Mouse (Mus musculus) lung, postnatal 0 days (tissue): ENCODE results near the gene Ppp4r3b. TPM values are rescaled to one million over a fixed set of nuclear protein-coding genes. Genes with fewer than 3 reads are reported as not detected.

Source experiments
- ATAC-seq: fragments of 200-750 bp; cut with Nextera tagmentation; 2 replicates; pipeline ENCODE4 v1.8.0; 2017; ENCODE audit warnings: moderate library complexity
- DNase-seq: peaks from one replicate; pipeline ENCODE4 v3.0.0-alpha.2; 2016; ENCODE audit warnings: low spot score
- H3K27ac ChIP-seq: fragments of 300-500 bp; sonication (generic); 2 replicates; pipeline ENCODE4 v1.5.1; 2014; ENCODE audit warnings: antibody characterized with exemption, mild to moderate bottlenecking, low read length, mixed read lengths
- H3K27me3 ChIP-seq: fragments of 300-500 bp; sonication (generic); replicated peaks from 2 replicates; pipeline ENCODE4 v1.6.1; 2014; ENCODE audit warnings: low read length, mixed read lengths; ENCODE audit not compliant: insufficient read depth
- H3K36me3 ChIP-seq: fragments of 300-500 bp; sonication (generic); 2 replicates; pipeline ENCODE4 v1.6.1; 2014; ENCODE audit warnings: low read length, mixed read lengths; ENCODE audit not compliant: insufficient read depth
- H3K4me1 ChIP-seq: fragments of 300-500 bp; sonication (generic); 2 replicates; pipeline ENCODE4 v1.6.1; 2014; ENCODE audit warnings: antibody characterized with exemption, low read depth, low read length, mixed read lengths; ENCODE audit not compliant: insufficient read depth
- H3K4me2 ChIP-seq: fragments of 300-500 bp; sonication (generic); replicated peaks from 2 replicates; pipeline ENCODE4 v1.6.1; 2014; ENCODE audit warnings: low read depth, mild to moderate bottlenecking, low read length, moderate library complexity, mixed read lengths
- H3K4me3 ChIP-seq: fragments of 300-500 bp; sonication (generic); 2 replicates; pipeline ENCODE4 v1.5.1; 2014; ENCODE audit warnings: low read depth, low read length
- H3K9ac ChIP-seq: fragments of 300-500 bp; sonication (generic); replicated peaks from 2 replicates; pipeline ENCODE4 v1.6.1; 2014; ENCODE audit warnings: low read depth, mild to moderate bottlenecking
- H3K9me3 ChIP-seq: fragments of 300-500 bp; sonication (generic); 2 replicates; pipeline ENCODE4 v1.6.1; 2016; ENCODE audit warnings: low read length, mixed read lengths
- CTCF ChIP-seq: IDR thresholded peaks from 2 replicates; pipeline ENCODE4 v1.5.1; 2016; ENCODE audit warnings: antibody characterized with exemption, mild to moderate bottlenecking
- EP300 ChIP-seq: IDR thresholded peaks from 2 replicates; pipeline ENCODE4 v1.6.1; 2016; ENCODE audit warnings: antibody characterized with exemption, mild to moderate bottlenecking, control low read depth
- WGBS: fragments of 180-500 bp; shearing (Covaris S2); extraction: QIAGEN DNeasy Blood & Tissue Kit; methylation state at CpG from one replicate; pipeline ENCODE4 v1.1.7; 2014; 5-methylcytosine and 5-hydroxymethylcytosine counted together
- polyA plus RNA-seq: library from polyadenylated mRNA; unstranded; fragments of >200 nt; fragmentation: Nextera tagmentation; extraction: Ambion mirVana; gene quantifications from 2 replicates; pipeline ENCODE4 v1.2.1, GENCODE M21; 2015

Gene Ppp4r3b
- polyA plus RNA-seq, 1 experiment from 2014 or later, result 56.7 TPM

GRCm38 (mm10) chr11:29245988-29246387 lies 73.3 kb downstream of the Ppp4r3b start:
- TF ChIP-seq CTCF (no peak), EP300 (no peak)
- Histone ChIP-seq H3K27me3 (no peaks in the 10 kb centered on the region), H3K27ac (no peak overlapping the region), H3K9me3 (no peaks in the 10 kb centered on the region), H3K4me1 (peaks cover 11% of the 10 kb centered on the region), H3K36me3 (no peaks in the 10 kb centered on the region), H3K4me3 (0 out of 2 replicates have a peak overlapping the region, but pooled peaks have one; percentile 94), H3K4me2 (peak overlapping the region; percentile 82), H3K9ac (no peak overlapping the region; the same call in 1 of the 2 replicates)
- ATAC-seq (no peak), DNase-seq (peak; percentile 31)
- WGBS, result 42% methylated on average over 4 of the region's 4 CpGs

GRCm38 (mm10) chr11:29246883-29247650 lies 74.4 kb downstream of the Ppp4r3b start, which contains the start of gene Cfap36:
Gene Cfap36 (minus strand): TSS chr11:29247409.
- Histone ChIP-seq H3K27me3 (no peaks in the 10 kb centered on the region), H3K4me3 (peak within 1 kb of the TSS; percentile 94), H3K4me2 (peak within 1 kb of the TSS; percentile 82), H3K36me3 (no peaks in the 10 kb centered on the region), H3K9ac (peak within 1 kb of the TSS; percentile 58), H3K9me3 (no peaks in the 10 kb centered on the region), H3K27ac (0 out of 2 replicates have a peak within 1 kb of the TSS, but pooled peaks have one; percentile 20), H3K4me1 (peaks cover 11% of the 10 kb centered on the region)
- ATAC-seq (peak; percentile 100), DNase-seq (peak; percentile 99)
- 2% methylated on average over 53 of the region's 53 CpGs for WGBS
- TF ChIP-seq CTCF (no peak), EP300 (peak; percentile 25; the same call in 1 of the 2 replicates)

- ATAC-seq, result no peak
- Histone ChIP-seq H3K27ac (no peak overlapping the region), H3K9ac (no peak overlapping the region), H3K4me3 (peak overlapping the region; percentile 94), H3K27me3 (no peaks in the 10 kb centered on the region), H3K9me3 (no peaks in the 10 kb centered on the region), H3K4me2 (peak overlapping the region; percentile 82), H3K36me3 (no peaks in the 10 kb centered on the region), H3K4me1 (peaks cover 11% of the 10 kb centered on the region)
- no peak for DNase-seq
- 96% methylated on average over 1 of the region's 1 CpGs for WGBS
- TF ChIP-seq CTCF (no peak), EP300 (no peak)
Measured at GRCm38 (mm10) chr11:29247725-29248124, 75.0 kb downstream of the Ppp4r3b start.

GRCm38 (mm10) chr11:29248386-29248785 lies 75.7 kb downstream of the Ppp4r3b start:
- Histone ChIP-seq H3K4me3 (no peak overlapping the region), H3K9ac (no peak overlapping the region), H3K4me2 (no peak overlapping the region), H3K9me3 (no peaks in the 10 kb centered on the region), H3K4me1 (peaks cover 11% of the 10 kb centered on the region), H3K27me3 (no peaks in the 10 kb centered on the region), H3K36me3 (no peaks in the 10 kb centered on the region), H3K27ac (no peak overlapping the region)
- no peak for ATAC-seq
- TF ChIP-seq CTCF (no peak), EP300 (no peak)
- 94% methylated on average over 5 of the region's 5 CpGs for whole genome bisulfite sequencing
- no peak for DNase-seq

GRCm38 (mm10) chr11:29254643-29255042 lies 82.0 kb downstream of the Ppp4r3b start:
- TF ChIP-seq EP300 (no peak), CTCF (no peak)
- Histone ChIP-seq H3K27ac (no peak overlapping the region), H3K9ac (no peak overlapping the region), H3K27me3 (no peaks in the 10 kb centered on the region), H3K4me3 (no peak overlapping the region), H3K4me1 (no peaks in the 10 kb centered on the region), H3K36me3 (no peaks in the 10 kb centered on the region), H3K9me3 (no peaks in the 10 kb centered on the region), H3K4me2 (no peak overlapping the region)
- no peak for DNase-seq
- ATAC-seq, result no peak
- 76% methylated on average over 1 of the region's 1 CpGs for WGBS

- no peaks in the 10 kb centered on the region for H3K27me3 ChIP-seq
Measured at GRCm38 (mm10) chr11:29267824-29268223, 95.1 kb downstream of the Ppp4r3b start.

More at GRCm38 (mm10) chr11:29267824-29268223, 95.1 kb downstream of the Ppp4r3b start:
- Histone ChIP-seq H3K4me2 (no peak overlapping the region), H3K4me3 (no peak overlapping the region), H3K9me3 (no peaks in the 10 kb centered on the region), H3K36me3 (no peaks in the 10 kb centered on the region), H3K27ac (no peak overlapping the region), H3K9ac (no peak overlapping the region), H3K4me1 (no peaks in the 10 kb centered on the region)
- 23% methylated on average over 3 of the region's 3 CpGs for WGBS
- TF ChIP-seq CTCF (peak; percentile 85), EP300 (no peak)
- peak; percentile 61 for DNase-seq
- no peak for ATAC-seq

Other genes starting within 250 kb of the Ppp4r3b start
- gene Pnpt1, start 42.1 kb upstream of the Ppp4r3b start, polyA plus RNA-seq, result 13.1 and 14.7 TPM in 2 replicates
- 49.3 and 54.4 TPM in 2 replicates for gene Cfap36, start 74.5 kb downstream of the Ppp4r3b start, polyA plus RNA-seq
- gene Ccdc88a, start 200.8 kb downstream of the Ppp4r3b start, polyA plus RNA-seq, result 13.1 and 16.3 TPM in 2 replicates